In genomic region chr16:49855836-49856503, GRCm38 (mm10) we compare ENCODE assay signal across 8 mouse cellular contexts. TPM values are rescaled to one million over a fixed set of nuclear protein-coding genes. Genes with fewer than 3 reads are reported as not detected.
DNase-seq lines count a peak whose midpoint lies in the region; ATAC-seq and TF ChIP-seq lines count a peak whose summit lies in the region.

No protein-coding gene starts in this region.

- H3K27ac ChIP-seq in MEL (ENCODE audit: control insufficient read depth, low read depth, low read length): peak overlapping the region; percentile 85
- H3K27ac ChIP-seq in embryonic facial prominence, embryonic 15.5 days (replicated peaks): peak overlapping the region; percentile 98
- peak overlapping the region; percentile 96 for H3K27ac ChIP-seq in limb, embryonic 13.5 days
- H3K27ac ChIP-seq in neural tube, embryonic 13.5 days (replicated peaks): peak overlapping the region; percentile 98

- intact Hi-C loops in left cerebral cortex, postnatal 25 days (cut with DNase I): loop anchor here (2.0 to 5.0 kb wide), 4 partner anchors 47 to 354 kb away; no protein-coding TSS in a partner anchor

- no peaks in the 10 kb centered on the region for H3K27me3 ChIP-seq in MEL (ENCODE audit: control insufficient read depth in 1 of 2, insufficient read depth in 2 of 2, low read length in 2 of 2)
- no peaks in the 10 kb centered on the region for H3K27me3 ChIP-seq in embryonic facial prominence, embryonic 15.5 days
- no peaks in the 10 kb centered on the region for H3K27me3 ChIP-seq in limb, embryonic 13.5 days
- no peaks in the 10 kb centered on the region for H3K27me3 ChIP-seq in neural tube, embryonic 13.5 days

- ATAC-seq in embryonic facial prominence, embryonic 15.5 days (ENCODE audit: insufficient number of reproducible peaks, low FRiP score, low TSS enrichment, low read depth): peak; percentile 83
- ATAC-seq in limb, embryonic 13.5 days (ENCODE audit: low FRiP score, low read depth): peak; percentile 67
- ATAC-seq in neural tube, embryonic 13.5 days (ENCODE audit: low read depth): peak; percentile 86

- no peak for TF ChIP-seq POLR2A in MEL (IDR thresholded peaks at IDR 0.05; ENCODE audit: control insufficient read depth in 1 of 2, insufficient read depth in 1 of 2, low read depth in 1 of 2, low read length in 2 of 2, poor library complexity in 1 of 2)

- TF ChIP-seq RAD21 in MEL (IDR thresholded peaks at IDR 0.05; ENCODE audit: low read depth, low read length): no peak; the same call in 1 of the 2 replicates

- peaks cover 0 to 42% of the 10 kb centered on the region in 2 experiments; a peak in 2 of 4 replicates for H3K36me3 ChIP-seq in MEL (ENCODE audit: control insufficient read depth in 1 of 2, insufficient read depth in 2 of 2, low read length in 2 of 2)
- 0 out of 2 replicates have a peak, but pooled peaks cover 2% of the 10 kb centered on the region for H3K36me3 ChIP-seq in embryonic facial prominence, embryonic 15.5 days
- H3K36me3 ChIP-seq in limb, embryonic 13.5 days: no peaks in the 10 kb centered on the region
- no peaks in the 10 kb centered on the region for H3K36me3 ChIP-seq in neural tube, embryonic 13.5 days

- peak; percentile 40 for DNase-seq in kidney, adult 9 months
- no peak for DNase-seq in kidney, postnatal 10 days
- DNase-seq in MEL (ENCODE audit: low read depth, low spot score): peak; percentile 79
- no peak for DNase-seq in B cell, adult 2 months
- DNase-seq in left cerebral cortex, postnatal 25 days (ENCODE audit: low spot score in 2 of 2): no peak

- no peak for TF ChIP-seq CTCF in MEL (IDR thresholded peaks at IDR 0.05 in 2 of 3, conservative IDR thresholded peaks at IDR 0.05 in 1 of 3; ENCODE audit: control insufficient read depth in 1 of 3, insufficient read depth in 1 of 3, low read depth in 2 of 3, low read length in 3 of 3, poor library complexity in 1 of 3, severe bottlenecking in 1 of 3)

- peaks cover 41% of the 10 kb centered on the region for H3K79me2 ChIP-seq in MEL (ENCODE audit: control insufficient read depth, insufficient read depth, low read length, poor library complexity)

- no peak for TF ChIP-seq EP300 in MEL (IDR thresholded peaks at IDR 0.05; ENCODE audit: low read depth in 1 of 2, low read length in 2 of 2)

- H3K9me3 ChIP-seq in MEL (replicated peaks; ENCODE audit: insufficient read depth, low read length): no peaks in the 10 kb centered on the region
- no peaks in the 10 kb centered on the region for H3K9me3 ChIP-seq in embryonic facial prominence, embryonic 15.5 days (replicated peaks)
- H3K9me3 ChIP-seq in limb, embryonic 13.5 days: no peaks in the 10 kb centered on the region
- H3K9me3 ChIP-seq in neural tube, embryonic 13.5 days: no peaks in the 10 kb centered on the region

- H3K4me1 ChIP-seq in MEL (ENCODE audit: control insufficient read depth in 1 of 2, insufficient read depth in 2 of 2, low read length in 2 of 2): peaks cover 15 to 29% of the 10 kb centered on the region in 2 experiments
- peaks cover 22% of the 10 kb centered on the region for H3K4me1 ChIP-seq in embryonic facial prominence, embryonic 15.5 days
- H3K4me1 ChIP-seq in limb, embryonic 13.5 days: peaks cover 31% of the 10 kb centered on the region
- peaks cover 34% of the 10 kb centered on the region for H3K4me1 ChIP-seq in neural tube, embryonic 13.5 days (replicated peaks)

- H3K4me3 ChIP-seq in MEL (ENCODE audit: control insufficient read depth in 1 of 2, insufficient read depth in 1 of 2, low read depth in 2 of 2, low read length in 2 of 2): peak overlapping the region; percentile 77 to 85
- H3K4me3 ChIP-seq in embryonic facial prominence, embryonic 15.5 days (replicated peaks): peak overlapping the region; percentile 87
- H3K4me3 ChIP-seq in limb, embryonic 13.5 days: peak overlapping the region; percentile 94
- H3K4me3 ChIP-seq in neural tube, embryonic 13.5 days: peak overlapping the region; percentile 92

- peak overlapping the region; percentile 71 for H3K4me2 ChIP-seq in embryonic facial prominence, embryonic 15.5 days (replicated peaks)
- peak overlapping the region; percentile 73 for H3K4me2 ChIP-seq in limb, embryonic 13.5 days (replicated peaks)
- H3K4me2 ChIP-seq in neural tube, embryonic 13.5 days: peak overlapping the region; percentile 72

- H3K9ac ChIP-seq in MEL (ENCODE audit: control insufficient read depth, low read depth, low read length, poor library complexity, severe bottlenecking): peak overlapping the region; percentile 89
- peak overlapping the region; percentile 87 for H3K9ac ChIP-seq in embryonic facial prominence, embryonic 15.5 days
- H3K9ac ChIP-seq in limb, embryonic 13.5 days: peak overlapping the region; percentile 91
- H3K9ac ChIP-seq in neural tube, embryonic 13.5 days: peak overlapping the region; percentile 98

- WGBS in embryonic facial prominence, embryonic 15.5 days: under 1% methylated on average over 38 of the region's 39 CpGs
- WGBS in limb, embryonic 13.5 days: under 1% methylated on average over 36 of the region's 39 CpGs
- 0% methylated on average over 17 of the region's 39 CpGs for WGBS in neural tube, embryonic 13.5 days

TF ChIP-seq in MEL, 35 proteins besides CTCF, POLR2A, EP300 and RAD21:
- TF ChIP-seq TBP (IDR thresholded peaks at IDR 0.05; ENCODE audit: low read depth, low read length) (peak; percentile 49), ZNF384 (IDR thresholded peaks at IDR 0.05; ENCODE audit: low read depth, low read length) (peak; percentile 71), TCF12 (IDR thresholded peaks at IDR 0.05; ENCODE audit: low read depth, low read length) (peak; percentile 23; the same call in 1 of the 2 replicates), MAFK (IDR thresholded peaks at IDR 0.05; ENCODE audit: borderline replicate concordance, low read depth, low read length) (no peak), JUND (IDR thresholded peaks at IDR 0.05; ENCODE audit: low read depth, low read length) (no peak), SMC3 (IDR thresholded peaks at IDR 0.05; ENCODE audit: low read depth, low read length) (peak; percentile 1; the same call in 1 of the 2 replicates), MXI1 (IDR thresholded peaks at IDR 0.05; ENCODE audit: low read depth, low read length) (peak; percentile 51; the same call in 1 of the 2 replicates)

RNA-seq across cellular contexts. Expression of gene Cd47, which starts 55.6 kb away (rescaled TPM):
- 57.5 and 86.6 TPM in 2 replicates for total RNA-seq in MEL (2012; rRNA removed)
- 10 to 100 TPM; 45.9 to 51.7 TPM for polyA plus RNA-seq in MEL (2012; ENCODE audit: insufficient read depth in 1 of 2, insufficient read length in 2 of 2, low read depth in 1 of 2, low replicate concordance in 2 of 2, missing spikeins in 1 of 2)
- 104 and 109 TPM in 2 replicates for polyA plus RNA-seq in embryonic facial prominence, embryonic 15.5 days (2015; fragmentation: Nextera tagmentation; extraction: Ambion mirVana)
- polyA plus RNA-seq in limb, embryonic 13.5 days (2015; fragmentation: Nextera tagmentation; extraction: Ambion mirVana): 62.1 and 62.5 TPM in 2 replicates
- polyA plus RNA-seq in neural tube, embryonic 13.5 days (2015; fragmentation: Nextera tagmentation; extraction: Ambion mirVana): 103 and 106 TPM in 2 replicates
- total RNA-seq in left cerebral cortex, postnatal 25 days (2021): 100 to 1,000 TPM; 238 to 249 TPM

Comparison
In these comparisons a context has a peak if more than half of its experiments do, and no peak if none do; other contexts are left out.
1. DNase-seq: peak in kidney, adult 9 months (single experiment) and MEL (single experiment); none in kidney, postnatal 10 days (single experiment), B cell, adult 2 months (0 of 2) and left cerebral cortex, postnatal 25 days (0 of 2).
2. Peak in every context shown above with its lines, with median percentiles within 50 percentile points of each other: H3K27ac ChIP-seq, H3K4me3 ChIP-seq, H3K9ac ChIP-seq, ATAC-seq and H3K4me2 ChIP-seq.